Mouse (Mus musculus): ENCODE measurements around the gene Nova2. TPM values are rescaled to one million over a fixed set of nuclear protein-coding genes. Genes with fewer than 3 reads are reported as not detected.
A peak's percentile ranks its signal among the peaks of the same experiment; 100 is the strongest.

Gene Nova2
- 1.1 TPM in 2 replicates for polyA plus RNA-seq (2016; fragmentation: Nextera tagmentation; extraction: Ambion mirVana)

DNA sequence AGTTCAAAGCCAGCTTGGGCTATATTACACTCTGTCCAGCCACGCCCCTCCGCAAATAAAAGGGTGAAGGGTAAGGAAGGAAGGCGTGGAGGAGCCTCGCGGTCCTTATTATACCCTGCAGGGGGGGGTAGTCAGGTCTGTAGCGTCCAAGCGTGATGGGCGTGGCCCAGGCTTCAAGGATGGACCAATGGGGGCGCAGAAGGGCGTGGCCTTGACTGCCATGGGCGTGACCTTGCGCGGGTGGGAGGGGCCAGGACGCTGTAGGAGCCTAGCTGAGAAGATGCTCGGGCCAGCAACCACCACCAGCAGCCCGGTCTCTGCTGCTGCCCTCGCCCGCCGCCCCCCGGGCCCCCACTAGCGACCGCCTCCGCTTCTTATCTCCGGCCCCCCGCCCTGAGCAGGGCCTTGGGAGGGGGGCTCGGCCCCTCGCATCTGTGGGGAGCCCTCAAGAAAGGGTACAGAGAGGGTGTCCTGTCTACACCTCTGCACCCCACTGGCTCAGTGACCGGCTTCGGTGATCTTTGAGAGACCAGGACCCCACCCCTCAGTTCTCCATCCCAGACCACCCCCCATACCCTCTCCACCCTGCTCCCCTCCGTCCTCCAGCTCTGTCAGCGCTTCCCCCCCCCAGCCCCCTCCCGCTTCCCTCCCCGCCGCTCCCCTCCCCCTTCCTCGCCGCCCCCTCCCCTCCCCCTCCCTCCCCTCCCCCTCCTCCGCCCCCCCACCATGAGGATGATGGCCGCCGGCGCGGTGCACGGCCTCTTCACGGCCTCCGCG lies at the start of gene Nova2:
Gene Nova2 (plus strand): TSS at position 727 of the 777 bp plus-strand sequence.
- 0 out of 2 replicates have a peak, but pooled peaks cover 6% of the 10 kb centered on the region for H3K4me1 ChIP-seq
- no peaks in the 10 kb centered on the region for H3K9me3 ChIP-seq
- H3K27ac ChIP-seq = peak within 1 kb of the TSS; percentile 41
- H3K27me3 ChIP-seq = peaks cover 66% of the 10 kb centered on the region
- H3K9ac ChIP-seq = peak within 1 kb of the TSS; percentile 46
- peak within 1 kb of the TSS; percentile 49 for H3K4me3 ChIP-seq
- H3K36me3 ChIP-seq = no peaks in the 10 kb centered on the region
- under 1% methylated on average over 26 of the region's 45 CpGs for WGBS
- H3K4me2 ChIP-seq (replicated peaks) = peak within 1 kb of the TSS; percentile 89
- peak; percentile 68 for ATAC-seq (ENCODE audit: insufficient number of reproducible peaks, insufficient read depth, low FRiP score, low TSS enrichment)

DNA sequence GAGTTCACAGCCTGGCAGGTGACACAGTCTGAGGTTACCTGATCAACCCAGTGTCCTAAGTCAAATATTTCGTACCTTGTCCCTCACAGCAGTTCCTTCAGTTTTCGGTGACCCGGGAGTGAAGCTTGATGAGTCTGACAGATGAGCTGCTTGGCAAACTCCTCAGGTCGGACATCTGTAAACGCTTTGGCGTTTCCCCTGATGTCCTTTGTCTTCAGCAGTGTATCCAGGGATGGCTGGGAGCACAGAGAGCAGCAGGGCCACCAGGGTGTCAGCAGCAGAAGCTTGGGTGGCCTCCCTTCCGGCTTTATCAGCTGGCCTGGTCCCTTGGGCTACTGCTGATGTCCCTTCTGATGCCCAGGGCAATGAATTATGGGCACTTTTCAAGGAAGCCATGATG lies 47.0 kb upstream of the Nova2 start:
- H3K4me1 ChIP-seq = no peaks in the 10 kb centered on the region
- no peaks in the 10 kb centered on the region for H3K9me3 ChIP-seq
- no peaks in the 10 kb centered on the region for H3K36me3 ChIP-seq
- H3K27ac ChIP-seq = no peak overlapping the region
- ATAC-seq (ENCODE audit: insufficient number of reproducible peaks, insufficient read depth, low FRiP score, low TSS enrichment) = no peak
- no peak overlapping the region for H3K4me3 ChIP-seq
- 68% methylated on average over 7 of the region's 7 CpGs for WGBS
- no peak overlapping the region for H3K4me2 ChIP-seq (replicated peaks)
- H3K9ac ChIP-seq = no peak overlapping the region
- no peaks in the 10 kb centered on the region for H3K27me3 ChIP-seq

DNA sequence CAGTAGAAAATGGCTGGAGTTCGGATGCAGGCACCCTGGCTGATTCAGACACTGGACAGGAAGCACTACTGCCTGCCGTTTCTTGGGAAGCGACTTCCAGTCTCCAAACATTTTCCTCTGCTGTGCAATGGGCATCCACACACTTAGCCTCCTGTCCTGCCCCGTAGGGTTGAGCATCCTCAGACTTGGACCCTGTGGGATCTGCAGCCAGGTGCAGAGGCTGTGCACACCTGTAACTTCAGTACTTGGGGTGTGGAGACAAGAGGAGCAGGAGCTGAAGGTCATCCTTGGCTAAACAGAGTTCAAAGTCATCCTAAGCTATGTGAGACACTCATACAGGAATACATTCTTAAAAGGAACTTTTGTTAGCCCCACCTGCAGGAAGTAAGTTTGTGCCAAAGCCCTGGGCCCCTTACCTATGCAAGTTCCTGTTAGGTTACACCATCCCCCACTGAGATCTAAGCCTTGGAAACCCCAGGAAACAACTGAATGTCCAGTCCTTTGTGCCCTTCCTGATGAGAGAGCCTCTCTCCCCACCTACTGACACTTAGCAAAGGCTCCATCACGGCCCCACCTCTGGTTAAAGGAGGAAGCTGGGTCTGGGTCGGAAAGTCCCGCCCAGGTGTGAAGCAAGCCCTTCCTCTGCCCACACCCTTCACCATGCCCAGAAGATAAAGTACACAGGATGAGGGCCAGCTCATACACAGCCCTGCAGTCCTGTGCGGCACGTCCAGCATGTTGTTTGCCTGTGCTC lies 41.5 kb upstream of the Nova2 start:
- no peak overlapping the region for H3K4me3 ChIP-seq
- H3K9ac ChIP-seq = no peak overlapping the region
- H3K36me3 ChIP-seq = no peaks in the 10 kb centered on the region
- no peak overlapping the region for H3K4me2 ChIP-seq (replicated peaks)
- H3K27ac ChIP-seq = no peak overlapping the region
- H3K27me3 ChIP-seq = no peaks in the 10 kb centered on the region
- H3K4me1 ChIP-seq = no peaks in the 10 kb centered on the region
- 60% methylated on average over 9 of the region's 9 CpGs for WGBS
- no peak for ATAC-seq (ENCODE audit: insufficient number of reproducible peaks, insufficient read depth, low FRiP score, low TSS enrichment)
- no peaks in the 10 kb centered on the region for H3K9me3 ChIP-seq

- Histone ChIP-seq H3K27me3 (no peaks in the 10 kb centered on the region), H3K9ac (no peak overlapping the region), H3K36me3 (no peaks in the 10 kb centered on the region), H3K4me2 (replicated peaks) (no peak overlapping the region), H3K4me1 (no peaks in the 10 kb centered on the region), H3K4me3 (no peak overlapping the region), H3K27ac (no peak overlapping the region), H3K9me3 (no peaks in the 10 kb centered on the region)
- ATAC-seq (ENCODE audit: insufficient number of reproducible peaks, insufficient read depth, low FRiP score, low TSS enrichment) = no peak
- 60% methylated on average over 13 of the region's 13 CpGs for WGBS
Measured at GRCm38 (mm10) chr7:18884745-18885422, 40.8 kb upstream of the Nova2 start.

GRCm38 (mm10) chr7:18886963-18887362 lies 38.7 kb upstream of the Nova2 start:
- H3K9ac ChIP-seq = no peak overlapping the region
- 88% methylated on average over 1 of the region's 1 CpGs for WGBS
- H3K27ac ChIP-seq = no peak overlapping the region
- no peaks in the 10 kb centered on the region for H3K27me3 ChIP-seq
- no peaks in the 10 kb centered on the region for H3K4me1 ChIP-seq
- H3K4me3 ChIP-seq = no peak overlapping the region
- no peak overlapping the region for H3K4me2 ChIP-seq (replicated peaks)
- H3K9me3 ChIP-seq = no peaks in the 10 kb centered on the region
- no peak for ATAC-seq (ENCODE audit: insufficient number of reproducible peaks, insufficient read depth, low FRiP score, low TSS enrichment)
- H3K36me3 ChIP-seq = 0 out of 2 replicates have a peak, but pooled peaks cover 6% of the 10 kb centered on the region

GRCm38 (mm10) chr7:18890848-18891247 lies 34.8 kb upstream of the Nova2 start:
- Histone ChIP-seq H3K4me2 (replicated peaks) (no peak overlapping the region), H3K27me3 (peaks cover 13% of the 10 kb centered on the region), H3K36me3 (0 out of 2 replicates have a peak, but pooled peaks cover 6% of the 10 kb centered on the region), H3K27ac (no peak overlapping the region), H3K4me3 (no peak overlapping the region), H3K9me3 (no peaks in the 10 kb centered on the region), H3K9ac (no peak overlapping the region), H3K4me1 (peaks cover 16% of the 10 kb centered on the region)
- no peak for ATAC-seq (ENCODE audit: insufficient number of reproducible peaks, insufficient read depth, low FRiP score, low TSS enrichment)
- 92% methylated on average over 8 of the region's 8 CpGs for WGBS

GRCm38 (mm10) chr7:18891872-18892599 lies 33.7 kb upstream of the Nova2 start:
- no peaks in the 10 kb centered on the region for H3K9me3 ChIP-seq
- peaks cover 13% of the 10 kb centered on the region for H3K27me3 ChIP-seq
- 20% methylated on average over 33 of the region's 33 CpGs for WGBS
- 0 out of 2 replicates have a peak, but pooled peaks cover 6% of the 10 kb centered on the region for H3K36me3 ChIP-seq
- no peak overlapping the region for H3K27ac ChIP-seq
- H3K9ac ChIP-seq = peak overlapping the region; percentile 42; the same call in 1 of the 2 replicates
- H3K4me1 ChIP-seq = peaks cover 16% of the 10 kb centered on the region
- ATAC-seq (ENCODE audit: insufficient number of reproducible peaks, insufficient read depth, low FRiP score, low TSS enrichment) = peak; percentile 25; the same call in 1 of the 2 replicates
- peak overlapping the region; percentile 88 for H3K4me2 ChIP-seq (replicated peaks)
- H3K4me3 ChIP-seq = peak overlapping the region; percentile 42

DNA sequence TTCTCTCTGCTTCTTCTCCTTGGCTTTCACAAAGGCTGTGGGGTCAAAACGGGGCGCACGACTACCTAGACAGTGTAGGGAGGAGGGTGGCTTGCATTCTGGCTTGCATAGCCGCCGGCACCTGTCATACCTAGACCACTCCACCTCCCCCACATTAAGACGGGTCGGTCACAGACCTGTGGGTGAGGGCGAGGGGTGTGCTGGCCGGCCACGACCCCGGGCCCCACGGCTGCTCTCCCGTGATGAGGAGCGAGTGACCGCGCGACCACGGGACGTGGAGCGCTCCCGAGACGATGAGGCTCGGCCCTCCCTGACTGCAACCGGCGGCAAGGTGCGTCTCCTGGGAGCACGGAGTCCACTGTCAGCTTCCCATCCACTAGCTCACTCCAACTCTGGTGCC lies 32.7 kb upstream of the Nova2 start:
- 0 out of 2 replicates have a peak, but pooled peaks cover 10% of the 10 kb centered on the region for H3K36me3 ChIP-seq
- peak overlapping the region; percentile 42 for H3K4me3 ChIP-seq
- peak overlapping the region; percentile 88 for H3K4me2 ChIP-seq (replicated peaks)
- H3K4me1 ChIP-seq = peaks cover 16% of the 10 kb centered on the region
- no peaks in the 10 kb centered on the region for H3K9me3 ChIP-seq
- no peak overlapping the region for H3K9ac ChIP-seq
- 35% methylated on average over 27 of the region's 27 CpGs for WGBS
- ATAC-seq (ENCODE audit: insufficient number of reproducible peaks, insufficient read depth, low FRiP score, low TSS enrichment) = no peak
- H3K27me3 ChIP-seq = peaks cover 13% of the 10 kb centered on the region
- H3K27ac ChIP-seq = no peak overlapping the region

- Histone ChIP-seq H3K27me3 (peaks cover 13% of the 10 kb centered on the region), H3K9me3 (no peaks in the 10 kb centered on the region), H3K4me2 (replicated peaks) (peak overlapping the region; percentile 88), H3K4me3 (peak overlapping the region; percentile 42), H3K36me3 (peaks cover 17% of the 10 kb centered on the region; the same call in 1 of the 2 replicates), H3K9ac (peak overlapping the region; percentile 66), H3K4me1 (peaks cover 16% of the 10 kb centered on the region), H3K27ac (0 out of 2 replicates have a peak overlapping the region, but pooled peaks have one; percentile 11)
- peak; percentile 18; the same call in 1 of the 2 replicates for ATAC-seq (ENCODE audit: insufficient number of reproducible peaks, insufficient read depth, low FRiP score, low TSS enrichment)
- WGBS = under 1% methylated on average over 41 of the region's 41 CpGs
Measured at GRCm38 (mm10) chr7:18893651-18894430, 31.8 kb upstream of the Nova2 start.

- Histone ChIP-seq H3K9me3 (no peaks in the 10 kb centered on the region), H3K9ac (no peak overlapping the region), H3K27me3 (peaks cover 13% of the 10 kb centered on the region), H3K36me3 (peaks cover 35% of the 10 kb centered on the region), H3K4me3 (no peak overlapping the region), H3K4me2 (replicated peaks) (no peak overlapping the region), H3K27ac (no peak overlapping the region), H3K4me1 (peaks cover 16% of the 10 kb centered on the region)
- WGBS = 39% methylated on average over 5 of the region's 5 CpGs
- no peak for ATAC-seq (ENCODE audit: insufficient number of reproducible peaks, insufficient read depth, low FRiP score, low TSS enrichment)
Measured at GRCm38 (mm10) chr7:18896536-18896935, 29.2 kb upstream of the Nova2 start.
